ENCODE assay signal across 12 mouse cellular contexts in genomic region chr15:8991859-8992838, GRCm38 (mm10). TPM values are rescaled to one million over a fixed set of nuclear protein-coding genes. Genes with fewer than 3 reads are reported as not detected.
DNase-seq lines count a peak whose midpoint lies in the region; ATAC-seq and TF ChIP-seq lines count a peak whose summit lies in the region.
"Had no signal": no experiment of that assay in that cellular context is flagged by ENCODE, and none has a peak within 500 bp of the region (broad histone marks: within the 10 kb centered on the region; RNA-seq: fewer than 3 reads in every experiment).

No protein-coding gene starts in this region.

- no peak overlapping the region for H3K9ac ChIP-seq in midbrain, embryonic 11.5 days (ENCODE audit: low read length)
- no peak overlapping the region for H3K9ac ChIP-seq in embryonic facial prominence, embryonic 14.5 days (ENCODE audit: low read depth, low read length)
- H3K9ac ChIP-seq: lung, embryonic 15.5 days had no signal

- WGBS in kidney, adult 2 months: 43% methylated on average over 12 of the region's 12 CpGs
- 86% methylated on average over 12 of the region's 12 CpGs for WGBS in midbrain, embryonic 11.5 days
- 89% methylated on average over 12 of the region's 12 CpGs for WGBS in midbrain, embryonic 10.5 days
- WGBS in embryonic facial prominence, embryonic 14.5 days: 56% methylated on average over 12 of the region's 12 CpGs

- H3K27ac ChIP-seq in kidney, adult 2 months (ENCODE audit: insufficient read depth, low read depth, low read length): peak overlapping the region; percentile 55; the same call in 1 of the 2 replicates
- no peak overlapping the region for H3K27ac ChIP-seq in midbrain, embryonic 11.5 days (ENCODE audit: low read depth, low read length)
- no peak overlapping the region for H3K27ac ChIP-seq in midbrain, embryonic 10.5 days (replicated peaks)
- no peak overlapping the region for H3K27ac ChIP-seq in embryonic facial prominence, embryonic 14.5 days (replicated peaks; ENCODE audit: low read depth, low read length)
- H3K27ac ChIP-seq: hindbrain, embryonic 10.5 days; lung, embryonic 15.5 days had no signal

- H3K4me3 ChIP-seq in kidney, adult 2 months (ENCODE audit: insufficient read depth, low read depth, low read length): no peak overlapping the region
- H3K4me3 ChIP-seq in midbrain, embryonic 11.5 days (ENCODE audit: low read depth, low read length): no peak overlapping the region
- H3K4me3 ChIP-seq in midbrain, embryonic 10.5 days: no peak overlapping the region
- no peak overlapping the region for H3K4me3 ChIP-seq in embryonic facial prominence, embryonic 14.5 days (ENCODE audit: low read depth, low read length)
- H3K4me3 ChIP-seq: hindbrain, embryonic 10.5 days; lung, embryonic 15.5 days had no signal

- no peaks in the 10 kb centered on the region for H3K9me3 ChIP-seq in midbrain, embryonic 11.5 days (ENCODE audit: control insufficient read depth, low read length)
- no peaks in the 10 kb centered on the region for H3K9me3 ChIP-seq in midbrain, embryonic 10.5 days (replicated peaks)
- no peaks in the 10 kb centered on the region for H3K9me3 ChIP-seq in embryonic facial prominence, embryonic 14.5 days (ENCODE audit: control insufficient read depth, low read length)
- H3K9me3 ChIP-seq: hindbrain, embryonic 10.5 days; lung, embryonic 15.5 days had no signal

- DNase-seq in kidney, adult 2 months: peak; percentile 33
- no peak for DNase-seq in kidney, postnatal 14 days
- DNase-seq in midbrain, embryonic 11.5 days (ENCODE audit: low spot score, missing footprints): peak; percentile 62
- DNase-seq in midbrain, embryonic 10.5 days (ENCODE audit: low spot score): no peak
- peak; percentile 65 for DNase-seq in embryonic facial prominence, embryonic 14.5 days (ENCODE audit: low spot score)
- peak; percentile 20 for DNase-seq in retina, postnatal 1 day
- DNase-seq: cerebellum, adult 9-10 months had no signal

- no peaks in the 10 kb centered on the region for H3K36me3 ChIP-seq in kidney, adult 2 months (ENCODE audit: control insufficient read depth, insufficient read depth, low read length)
- no peaks in the 10 kb centered on the region for H3K36me3 ChIP-seq in midbrain, embryonic 11.5 days (ENCODE audit: control insufficient read depth, insufficient read depth, low read length)
- no peaks in the 10 kb centered on the region for H3K36me3 ChIP-seq in midbrain, embryonic 10.5 days
- no peaks in the 10 kb centered on the region for H3K36me3 ChIP-seq in embryonic facial prominence, embryonic 14.5 days (ENCODE audit: control insufficient read depth, insufficient read depth, low read length)
- H3K36me3 ChIP-seq: hindbrain, embryonic 10.5 days; lung, embryonic 15.5 days had no signal

- H3K27me3 ChIP-seq in kidney, adult 2 months (replicated peaks; ENCODE audit: control insufficient read depth, insufficient read depth, low read length): no peaks in the 10 kb centered on the region
- no peaks in the 10 kb centered on the region for H3K27me3 ChIP-seq in midbrain, embryonic 11.5 days (ENCODE audit: control insufficient read depth, insufficient read depth, low read length)
- H3K27me3 ChIP-seq in midbrain, embryonic 10.5 days (ENCODE audit: low read depth, poor library complexity, severe bottlenecking): no peaks in the 10 kb centered on the region
- no peaks in the 10 kb centered on the region for H3K27me3 ChIP-seq in embryonic facial prominence, embryonic 14.5 days (replicated peaks; ENCODE audit: control insufficient read depth, insufficient read depth, low read length)
- H3K27me3 ChIP-seq: lung, embryonic 15.5 days had no signal

- no peak for TF ChIP-seq CTCF in kidney, adult 2 months (conservative IDR thresholded peaks at IDR 0.05; ENCODE audit: insufficient read depth, insufficient read length, low read depth, low read length)

- no peak for TF ChIP-seq POLR2A in kidney, adult 2 months (IDR thresholded peaks at IDR 0.05; ENCODE audit: low read depth, low read length)

- ATAC-seq in midbrain, embryonic 11.5 days (ENCODE audit: low FRiP score): peak; percentile 19; the same call in 1 of the 2 replicates
- ATAC-seq in embryonic facial prominence, embryonic 14.5 days (ENCODE audit: low read depth): peak; percentile 71
- no peak for ATAC-seq in erythroid progenitor cell, adult 5-6 weeks (replicated peaks; ENCODE audit: low FRiP score, poor library complexity, severe bottlenecking)

- H3K4me1 ChIP-seq in kidney, adult 2 months (ENCODE audit: control insufficient read depth, insufficient read depth, low read length): peaks cover 2% of the 10 kb centered on the region; the same call in 1 of the 2 replicates
- no peaks in the 10 kb centered on the region for H3K4me1 ChIP-seq in midbrain, embryonic 11.5 days (ENCODE audit: control insufficient read depth, insufficient read depth, low read length)
- H3K4me1 ChIP-seq in midbrain, embryonic 10.5 days: no peaks in the 10 kb centered on the region
- no peaks in the 10 kb centered on the region for H3K4me1 ChIP-seq in embryonic facial prominence, embryonic 14.5 days (ENCODE audit: control insufficient read depth, insufficient read depth, low read length)
- H3K4me1 ChIP-seq: hindbrain, embryonic 10.5 days; lung, embryonic 15.5 days had no signal

- no peak overlapping the region for H3K4me2 ChIP-seq in midbrain, embryonic 11.5 days
- no peak overlapping the region for H3K4me2 ChIP-seq in embryonic facial prominence, embryonic 14.5 days (ENCODE audit: low read depth, low read length)
- H3K4me2 ChIP-seq: heart, embryonic 11.5 days; lung, embryonic 15.5 days had no signal

RNA-seq across cellular contexts. Expression of gene Ranbp3l, which starts 24.4 kb away (rescaled TPM):
- polyA plus RNA-seq in kidney, adult 2 months (2012; rRNA removed): 17.8 and 26.1 TPM in 2 replicates
- polyA plus RNA-seq in midbrain, embryonic 11.5 days (2014; fragmentation: Nextera tagmentation; extraction: Ambion mirVana): 2.6 and 3.3 TPM in 2 replicates
- polyA plus RNA-seq in midbrain, embryonic 10.5 days (2016; fragmentation: Nextera tagmentation; extraction: Ambion mirVana): 0.63 and 1.9 TPM in 2 replicates
- 5.7 and 6.8 TPM in 2 replicates for polyA plus RNA-seq in embryonic facial prominence, embryonic 14.5 days (2014; fragmentation: Nextera tagmentation; extraction: Ambion mirVana)
- not detected in 2 replicates for total RNA-seq in erythroid progenitor cell, adult 5-6 weeks (2015; ENCODE audit: low replicate concordance)
- 12.9 TPM in 1 of 2 replicates, not detected in the other for total RNA-seq in erythroid progenitor cell, adult 5-6 weeks (2017; ENCODE audit: low replicate concordance)
- polyA plus RNA-seq: small intestine, adult 2 months had no signal

Comparison
In these comparisons a context has a peak if more than half of its experiments do, and no peak if none do; other contexts are left out.
1. DNase-seq: peak in kidney, adult 2 months (single experiment), midbrain, embryonic 11.5 days (single experiment), embryonic facial prominence, embryonic 14.5 days (single experiment) and retina, postnatal 1 day (single experiment); none in kidney, postnatal 14 days (single experiment) and midbrain, embryonic 10.5 days (single experiment).